Mouse (Mus musculus): ENCODE data around the gene Tfap2c. TPM values are rescaled to one million over a fixed set of nuclear protein-coding genes. Genes with fewer than 3 reads are reported as not detected.

Gene Tfap2c
- total and polyA plus RNA-seq, 3 experiments, result 0.05 TPM; not detected in 2

- Histone ChIP-seq H3K36me3 (replicated peaks) (no peaks in the 10 kb centered on the region), H3K9me3 (replicated peaks) (0 out of 2 replicates have a peak, but pooled peaks cover 1% of the 10 kb centered on the region), H3K27me3 (ENCODE audit: insufficient read depth, low read length) (no peaks in the 10 kb centered on the region; the same call in 1 of the 2 replicates), H3K4me3 (ENCODE audit: low read depth, low read length) (no peak overlapping the region), H3K4me1 (ENCODE audit: insufficient read depth, low read depth, low read length) (peaks cover 19% of the 10 kb centered on the region)
- TF ChIP-seq GATA2 (IDR thresholded peaks at IDR 0.05; ENCODE audit: borderline replicate concordance, low read depth, low read length) (no peak), TAL1 (conservative IDR thresholded peaks at IDR 0.05; ENCODE audit: low read depth, low read length) (no peak), CTCF (IDR thresholded peaks at IDR 0.05; ENCODE audit: low read depth, low read length) (no peak), POLR2AphosphoS5 (IDR thresholded peaks at IDR 0.05; ENCODE audit: insufficient replicate concordance, low read depth, low read length) (no peak), GATA1 (IDR thresholded peaks at IDR 0.05; ENCODE audit: borderline replicate concordance, low read length) (no peak)
- no peak for DNase-seq (ENCODE audit: low spot score)
- no peak for ATAC-seq (ENCODE audit: extremely low read depth, insufficient number of reproducible peaks, low FRiP score, poor library complexity, severe bottlenecking)
These were observed 47.7 kb downstream of the Tfap2c start for GRCm38 (mm10) chr2:172597056-172597455.

DNA sequence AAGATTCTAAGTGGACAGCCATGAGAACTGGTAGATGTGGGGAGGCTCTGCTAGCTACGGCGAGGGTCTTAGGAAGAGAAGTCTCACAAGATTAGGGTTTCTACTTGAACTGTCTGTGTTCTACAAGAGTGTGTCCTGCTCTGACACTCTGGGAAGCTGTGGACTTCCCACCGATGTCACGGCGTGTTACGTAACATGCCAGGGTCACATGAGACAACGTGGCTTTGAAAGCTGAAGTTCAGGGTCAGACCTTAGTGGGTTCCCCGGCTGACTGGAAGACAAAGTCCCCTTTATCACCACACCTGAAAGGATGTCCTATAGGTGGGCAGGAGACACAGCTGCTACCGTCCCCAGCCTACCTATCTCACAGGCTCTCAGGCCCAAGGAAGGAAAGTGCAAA lies 48.5 kb downstream of the Tfap2c start:
- Histone ChIP-seq H3K36me3 (replicated peaks) (no peaks in the 10 kb centered on the region), H3K9me3 (replicated peaks) (0 out of 2 replicates have a peak, but pooled peaks cover 1% of the 10 kb centered on the region), H3K4me3 (ENCODE audit: low read depth, low read length) (no peak overlapping the region), H3K4me1 (ENCODE audit: insufficient read depth, low read depth, low read length) (peaks cover 18% of the 10 kb centered on the region), H3K27me3 (ENCODE audit: insufficient read depth, low read length) (no peaks in the 10 kb centered on the region; the same call in 1 of the 2 replicates)
- TF ChIP-seq CTCF (IDR thresholded peaks at IDR 0.05; ENCODE audit: low read depth, low read length) (no peak), POLR2AphosphoS5 (IDR thresholded peaks at IDR 0.05; ENCODE audit: insufficient replicate concordance, low read depth, low read length) (no peak), TAL1 (conservative IDR thresholded peaks at IDR 0.05; ENCODE audit: low read depth, low read length) (no peak), GATA1 (IDR thresholded peaks at IDR 0.05; ENCODE audit: borderline replicate concordance, low read length) (no peak), GATA2 (IDR thresholded peaks at IDR 0.05; ENCODE audit: borderline replicate concordance, low read depth, low read length) (no peak)
- DNase-seq (ENCODE audit: low spot score) (no peak), ATAC-seq (ENCODE audit: extremely low read depth, insufficient number of reproducible peaks, low FRiP score, poor library complexity, severe bottlenecking) (no peak)

DNA sequence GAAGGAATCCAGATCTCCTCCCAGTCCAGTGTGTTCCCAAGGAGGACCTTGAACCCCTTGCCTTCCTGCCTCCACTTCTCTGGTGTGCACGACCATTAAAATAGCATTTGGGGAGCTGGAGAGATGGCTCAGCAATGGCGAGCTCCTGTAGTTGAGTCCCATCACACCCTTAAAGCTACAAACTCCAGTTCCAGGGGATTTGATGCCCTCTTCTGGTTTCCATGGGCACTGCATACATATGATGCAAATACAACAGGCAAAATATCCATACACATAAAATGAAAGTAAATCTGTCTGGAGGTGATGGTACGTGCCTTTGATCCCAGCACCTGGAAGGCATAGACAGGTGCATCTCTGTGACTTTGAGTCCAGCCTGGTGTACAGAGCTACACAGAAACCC lies 55.2 kb downstream of the Tfap2c start:
- no peak for ATAC-seq (ENCODE audit: extremely low read depth, insufficient number of reproducible peaks, low FRiP score, poor library complexity, severe bottlenecking)
- Histone ChIP-seq H3K4me1 (ENCODE audit: insufficient read depth, low read depth, low read length) (no peaks in the 10 kb centered on the region), H3K4me3 (ENCODE audit: low read depth, low read length) (no peak overlapping the region), H3K36me3 (replicated peaks) (no peaks in the 10 kb centered on the region), H3K27me3 (ENCODE audit: insufficient read depth, low read length) (peaks cover 2% of the 10 kb centered on the region; the same call in 1 of the 2 replicates), H3K9me3 (replicated peaks) (peaks cover 2% of the 10 kb centered on the region)
- DNase-seq (ENCODE audit: low spot score), result no peak
- TF ChIP-seq GATA1 (IDR thresholded peaks at IDR 0.05; ENCODE audit: borderline replicate concordance, low read length) (no peak), POLR2AphosphoS5 (IDR thresholded peaks at IDR 0.05; ENCODE audit: insufficient replicate concordance, low read depth, low read length) (no peak), GATA2 (IDR thresholded peaks at IDR 0.05; ENCODE audit: borderline replicate concordance, low read depth, low read length) (no peak), TAL1 (conservative IDR thresholded peaks at IDR 0.05; ENCODE audit: low read depth, low read length) (no peak), CTCF (IDR thresholded peaks at IDR 0.05; ENCODE audit: low read depth, low read length) (no peak)

GRCm38 (mm10) chr2:172605642-172606041 lies 56.2 kb downstream of the Tfap2c start:
- Histone ChIP-seq H3K4me3 (ENCODE audit: low read depth, low read length) (no peak overlapping the region), H3K27me3 (ENCODE audit: insufficient read depth, low read length) (peaks cover 2% of the 10 kb centered on the region; the same call in 1 of the 2 replicates), H3K9me3 (replicated peaks) (peaks cover 2% of the 10 kb centered on the region), H3K4me1 (ENCODE audit: insufficient read depth, low read depth, low read length) (no peaks in the 10 kb centered on the region), H3K36me3 (replicated peaks) (no peaks in the 10 kb centered on the region)
- TF ChIP-seq GATA1 (IDR thresholded peaks at IDR 0.05; ENCODE audit: borderline replicate concordance, low read length) (no peak), GATA2 (IDR thresholded peaks at IDR 0.05; ENCODE audit: borderline replicate concordance, low read depth, low read length) (no peak), TAL1 (conservative IDR thresholded peaks at IDR 0.05; ENCODE audit: low read depth, low read length) (no peak), POLR2AphosphoS5 (IDR thresholded peaks at IDR 0.05; ENCODE audit: insufficient replicate concordance, low read depth, low read length) (no peak), CTCF (IDR thresholded peaks at IDR 0.05; ENCODE audit: low read depth, low read length) (no peak)
- ATAC-seq (ENCODE audit: extremely low read depth, insufficient number of reproducible peaks, low FRiP score, poor library complexity, severe bottlenecking) (no peak), DNase-seq (ENCODE audit: low spot score) (no peak)

GRCm38 (mm10) chr2:172607710-172608109 lies 58.3 kb downstream of the Tfap2c start:
- TF ChIP-seq POLR2AphosphoS5 (IDR thresholded peaks at IDR 0.05; ENCODE audit: insufficient replicate concordance, low read depth, low read length), result no peak
- no peak for TF ChIP-seq CTCF (IDR thresholded peaks at IDR 0.05; ENCODE audit: low read depth, low read length)
- no peak for TF ChIP-seq GATA2 (IDR thresholded peaks at IDR 0.05; ENCODE audit: borderline replicate concordance, low read depth, low read length)
- TF ChIP-seq TAL1 (conservative IDR thresholded peaks at IDR 0.05; ENCODE audit: low read depth, low read length), result no peak
- TF ChIP-seq GATA1 (IDR thresholded peaks at IDR 0.05; ENCODE audit: borderline replicate concordance, low read length), result no peak
- Histone ChIP-seq H3K36me3 (replicated peaks) (no peaks in the 10 kb centered on the region), H3K4me3 (ENCODE audit: low read depth, low read length) (no peak overlapping the region), H3K4me1 (ENCODE audit: insufficient read depth, low read depth, low read length) (no peaks in the 10 kb centered on the region), H3K27me3 (ENCODE audit: insufficient read depth, low read length) (peaks cover 2% of the 10 kb centered on the region; the same call in 1 of the 2 replicates), H3K9me3 (replicated peaks) (peaks cover 2% of the 10 kb centered on the region)
- DNase-seq (ENCODE audit: low spot score), result no peak
- no peak for ATAC-seq (ENCODE audit: extremely low read depth, insufficient number of reproducible peaks, low FRiP score, poor library complexity, severe bottlenecking)

Other genes with a start within 250 kb of the Tfap2c start
- gene Fam210b, start 204.0 kb upstream of the Tfap2c start, total RNA-seq (2014; fragmentation: Nextera tagmentation), result 32.5 and 37.9 TPM in 2 replicates
- gene Fam210b, start 204.0 kb upstream of the Tfap2c start, total RNA-seq (2017), result 10.7 and 11.0 TPM in 2 replicates
- gene Fam210b, start 204.0 kb upstream of the Tfap2c start, polyA plus RNA-seq (2012), result 14.7 and 18.1 TPM in 2 replicates
- 112 and 159 TPM in 2 replicates for gene Aurka, start 179.1 kb upstream of the Tfap2c start, total RNA-seq (2014; fragmentation: Nextera tagmentation)
- gene Aurka, start 179.1 kb upstream of the Tfap2c start, total RNA-seq (2017), result 63.1 and 71.0 TPM in 2 replicates
- 9.7 and 22.0 TPM in 2 replicates for gene Aurka, start 179.1 kb upstream of the Tfap2c start, polyA plus RNA-seq (2012)
- 74.9 and 88.9 TPM in 2 replicates for gene Cstf1, start 178.9 kb upstream of the Tfap2c start, total RNA-seq (2014; fragmentation: Nextera tagmentation)
- 34.2 and 42.7 TPM in 2 replicates for gene Cstf1, start 178.9 kb upstream of the Tfap2c start, total RNA-seq (2017)
- gene Cstf1, start 178.9 kb upstream of the Tfap2c start, polyA plus RNA-seq (2012), result 11.3 and 19.1 TPM in 2 replicates
- 0.83 TPM in 1 of 2 replicates, not detected in the other for gene Cass4, start 155.8 kb upstream of the Tfap2c start, total RNA-seq (2014; fragmentation: Nextera tagmentation)
- 0.46 and 0.87 TPM in 2 replicates for gene Cass4, start 155.8 kb upstream of the Tfap2c start, total RNA-seq (2017)
- 0.16 and 0.20 TPM in 2 replicates for gene Cass4, start 155.8 kb upstream of the Tfap2c start, polyA plus RNA-seq (2012)
- 22.7 and 26.2 TPM in 2 replicates for gene Rtf2, start 109.0 kb upstream of the Tfap2c start, total RNA-seq (2014; fragmentation: Nextera tagmentation)
- 112 and 135 TPM in 2 replicates for gene Rtf2, start 109.0 kb upstream of the Tfap2c start, total RNA-seq (2017)
- gene Rtf2, start 109.0 kb upstream of the Tfap2c start, polyA plus RNA-seq (2012), result 28.7 and 58.2 TPM in 2 replicates
- not detected in 2 replicates for gene Gcnt7, start 91.0 kb upstream of the Tfap2c start, total RNA-seq (2014; fragmentation: Nextera tagmentation)
- 0.22 TPM in 1 of 2 replicates, not detected in the other for gene Gcnt7, start 91.0 kb upstream of the Tfap2c start, total RNA-seq (2017)
- not detected in 2 replicates for gene Gcnt7, start 91.0 kb upstream of the Tfap2c start, polyA plus RNA-seq (2012)
- gene Fam209, start 77.1 kb upstream of the Tfap2c start, total RNA-seq (2014; fragmentation: Nextera tagmentation), result not detected in 2 replicates
- 0.17 TPM in 1 of 2 replicates, not detected in the other for gene Fam209, start 77.1 kb upstream of the Tfap2c start, total RNA-seq (2017)
- gene Fam209, start 77.1 kb upstream of the Tfap2c start, polyA plus RNA-seq (2012), result not detected in 2 replicates